In genomic region chr5:111661971-111662370, GRCm38 (mm10) we compare ENCODE assay signal across 9 mouse cellular contexts.
A peak's percentile ranks its signal among the peaks of the same experiment; 100 is the strongest.
DNase-seq lines count a peak whose midpoint lies in the region; TF ChIP-seq lines count a peak whose summit lies in the region.
"Had no signal": no experiment of that assay in that cellular context is flagged by ENCODE, and none has a peak within 500 bp of the region (broad histone marks: within the 10 kb centered on the region; RNA-seq: fewer than 3 reads in every experiment).

No protein-coding gene starts in this region.

- peak; percentile 59 for DNase-seq in retina, postnatal 1 day
- DNase-seq in retina, embryonic 14.5 days (ENCODE audit: low spot score): no peak
- peak; percentile 64 to 84 for DNase-seq in gastrocnemius, adult 8-10 months (ENCODE audit: low spot score in 2 of 2)
- DNase-seq in lung, adult 2 months: peak; percentile 15
- DNase-seq in natural killer cell, adult 2 months (ENCODE audit: low spot score in 2 of 2): no peak
- DNase-seq in MN1 (ENCODE audit: low spot score): no peak
- no peak for DNase-seq in frontal cortex, postnatal 25 days (ENCODE audit: low spot score in 2 of 2)

- TF ChIP-seq CTCF in lung, adult 2 months (IDR thresholded peaks at IDR 0.05; ENCODE audit: insufficient read depth, low read length): no peak

- no peaks in the 10 kb centered on the region for H3K4me1 ChIP-seq in lung, adult 2 months (ENCODE audit: control insufficient read depth, insufficient read depth, low read length)

- no peak for TF ChIP-seq POLR2A in lung, adult 2 months (IDR thresholded peaks at IDR 0.05; ENCODE audit: borderline replicate concordance, extremely low read depth, low read depth, low read length)

- no peak overlapping the region for H3K4me3 ChIP-seq in lung, adult 2 months (replicated peaks; ENCODE audit: extremely low read depth, low read depth, low read length)
- H3K4me3 ChIP-seq: erythroblast, embryonic 14.5 days; limb, embryonic 13.5 days had no signal

- WGBS in lung, adult 2 months: 37% methylated on average over 12 of the region's 12 CpGs

Comparison
In these comparisons a context has a peak if more than half of its experiments do, and no peak if none do; other contexts are left out.
1. DNase-seq: peak in retina, postnatal 1 day (single experiment), gastrocnemius, adult 8-10 months (2 of 2) and lung, adult 2 months (single experiment); none in retina, embryonic 14.5 days (single experiment), natural killer cell, adult 2 months (0 of 2), MN1 (single experiment) and frontal cortex, postnatal 25 days (0 of 2).